Mouse (Mus musculus) kidney, postnatal 36 days (tissue): ENCODE data around the gene Adck1.

Source experiments
- DNase-seq, 2 experiments: peaks; one replicate each; pipeline ENCODE4 v3.0.0; 2021 to 2022; ENCODE audit warnings: mixed read lengths in 2 of 2

Adck1 gene

GRCm38 (mm10) chr12:88475833-88476232, 115.5 kb downstream of the Adck1 start:
- no peak for DNase-seq

- DNase-seq, result no peak
These were observed 116.3 kb downstream of the Adck1 start for GRCm38 (mm10) chr12:88476702-88477101.

GRCm38 (mm10) chr12:88481657-88482056, 121.3 kb downstream of the Adck1 start:
- DNase-seq, result no peak

- peak; percentile 53 to 69 for DNase-seq
These were observed 130.5 kb downstream of the Adck1 start for GRCm38 (mm10) chr12:88490881-88491280.
